Mouse (Mus musculus) intestine, embryonic 14.5 days (tissue): ENCODE data around the gene Sub1. TPM values are rescaled to one million over a fixed set of nuclear protein-coding genes. Genes with fewer than 3 reads are reported as not detected.

Source experiments
- ATAC-seq: fragments of 200-750 bp; cut with Nextera tagmentation; replicated peaks from 2 replicates; pipeline ENCODE4 v1.8.0; 2017; ENCODE audit warnings: low read depth, moderate number of reproducible peaks, moderate TSS enrichment, moderate library complexity; ENCODE audit not compliant: low FRiP score, low TSS enrichment
- DNase-seq: peaks from one replicate; pipeline ENCODE4 v3.0.0-alpha.2; 2018; ENCODE audit warnings: low spot score
- H3K27ac ChIP-seq: fragments of 300-500 bp; sonication (generic); 2 replicates; pipeline ENCODE4 v1.5.1; 2014; ENCODE audit warnings: low read depth, mild to moderate bottlenecking, control low read depth
- H3K27me3 ChIP-seq: fragments of 300-500 bp; sonication (generic); replicated peaks from 2 replicates; pipeline ENCODE4 v1.6.1; 2014; ENCODE audit warnings: low read length, control low read depth; ENCODE audit not compliant: control insufficient read depth, insufficient read depth
- H3K36me3 ChIP-seq: fragments of 300-500 bp; sonication (generic); 2 replicates; pipeline ENCODE4 v1.6.1; 2014; ENCODE audit warnings: low read length, control low read depth; ENCODE audit not compliant: control insufficient read depth, insufficient read depth
- H3K4me1 ChIP-seq: fragments of 300-500 bp; sonication (generic); replicated peaks from 2 replicates; pipeline ENCODE4 v1.6.1; 2014; ENCODE audit warnings: low read length, control low read depth, mixed read lengths; ENCODE audit not compliant: control insufficient read depth, insufficient read depth
- H3K4me2 ChIP-seq: fragments of 300-500 bp; sonication (generic); 2 replicates; pipeline ENCODE4 v1.6.1; 2014; ENCODE audit warnings: low read length
- H3K4me3 ChIP-seq: fragments of 300-500 bp; sonication (generic); 2 replicates; pipeline ENCODE4 v1.5.1; 2014; ENCODE audit warnings: low read depth, low read length, control low read depth, mixed read lengths
- H3K9ac ChIP-seq: fragments of 300-500 bp; sonication (generic); 2 replicates; pipeline ENCODE4 v1.6.1; 2014; ENCODE audit warnings: mild to moderate bottlenecking, low read length
- H3K9me3 ChIP-seq: fragments of 300-500 bp; sonication (generic); 2 replicates; pipeline ENCODE4 v1.6.1; 2016; ENCODE audit warnings: low read length, control low read depth; ENCODE audit not compliant: control insufficient read depth
- WGBS: fragments of 180-500 bp; shearing (Covaris S2); extraction: QIAGEN DNeasy Blood & Tissue Kit; methylation state at CpG from one replicate; pipeline ENCODE4 v1.1.7; 2014; 5-methylcytosine and 5-hydroxymethylcytosine counted together
- polyA plus RNA-seq: library from polyadenylated mRNA; unstranded; fragments of >200 nt; fragmentation: Nextera tagmentation; extraction: Ambion mirVana; gene quantifications from 2 replicates; pipeline ENCODE4 v1.2.1, GENCODE M21; 2014

The Sub1 gene
- polyA plus RNA-seq, 1 experiment from 2014 or later = 716 TPM

GRCm38 (mm10) chr15:11987892-11988291, 8.9 kb downstream of the Sub1 start:
- DNase-seq (peak; percentile 37), ATAC-seq (no peak)
- no peaks in the 10 kb centered on the region for H3K4me1 ChIP-seq
- no peak overlapping the region for H3K4me2 ChIP-seq
- H3K27ac ChIP-seq = no peak overlapping the region
- no peaks in the 10 kb centered on the region for H3K27me3 ChIP-seq
- no peak overlapping the region for H3K9ac ChIP-seq
- H3K4me3 ChIP-seq = no peak overlapping the region
- H3K36me3 ChIP-seq = peaks cover 100% of the 10 kb centered on the region
- H3K9me3 ChIP-seq = no peaks in the 10 kb centered on the region
- WGBS = 47% methylated on average over 2 of the region's 2 CpGs

DNA sequence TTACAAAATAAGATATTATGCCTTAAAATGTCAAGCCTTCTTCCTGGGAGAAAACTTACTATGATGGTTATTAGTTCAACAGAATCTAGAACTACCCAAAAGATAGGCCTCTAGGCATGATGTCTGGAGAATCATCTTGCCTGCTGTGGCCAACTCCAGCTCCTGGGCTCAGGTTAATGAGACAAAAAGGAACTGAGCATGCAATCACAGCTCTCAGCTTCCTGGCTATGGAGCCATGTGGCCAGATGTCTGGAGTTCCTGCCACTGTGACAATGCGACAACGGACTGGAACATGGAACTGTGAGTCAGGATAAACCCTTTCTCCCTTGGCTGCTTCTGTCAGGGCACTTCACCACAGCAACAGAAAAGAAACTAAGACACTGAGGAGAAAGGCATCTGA, 14.8 kb downstream of the Sub1 start:
- Histone ChIP-seq H3K36me3 (peaks cover 92% of the 10 kb centered on the region), H3K27me3 (no peaks in the 10 kb centered on the region), H3K4me2 (no peak overlapping the region), H3K27ac (no peak overlapping the region), H3K4me3 (no peak overlapping the region), H3K4me1 (no peaks in the 10 kb centered on the region), H3K9ac (no peak overlapping the region), H3K9me3 (no peaks in the 10 kb centered on the region)
- WGBS = 89% methylated on average over 2 of the region's 2 CpGs
- no peak for ATAC-seq
- DNase-seq = peak; percentile 23

DNA sequence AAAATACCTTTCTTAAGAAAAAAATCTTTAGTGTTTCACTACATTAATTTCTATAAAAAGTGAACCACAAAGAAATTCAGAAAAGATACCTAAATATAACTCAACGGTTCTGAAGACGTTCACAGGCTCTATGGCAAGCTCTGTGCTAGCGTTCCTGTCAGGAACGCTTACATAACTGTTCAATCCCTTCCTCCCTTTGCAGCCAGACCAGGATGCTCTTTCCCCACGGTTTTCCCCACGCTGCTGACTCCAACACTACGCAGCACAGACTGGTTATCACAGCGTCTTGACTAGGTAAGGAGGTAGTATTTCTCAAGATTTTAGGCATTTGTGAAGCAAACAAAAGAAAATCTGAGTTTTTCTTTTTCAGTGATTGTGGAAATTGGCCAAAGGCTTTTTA, 15.3 kb downstream of the Sub1 start:
- H3K4me2 ChIP-seq = no peak overlapping the region
- ATAC-seq = no peak
- 87% methylated on average over 8 of the region's 8 CpGs for WGBS
- H3K4me1 ChIP-seq = no peaks in the 10 kb centered on the region
- peak; percentile 4 for DNase-seq
- no peaks in the 10 kb centered on the region for H3K9me3 ChIP-seq
- peaks cover 88% of the 10 kb centered on the region for H3K36me3 ChIP-seq
- no peak overlapping the region for H3K4me3 ChIP-seq
- no peak overlapping the region for H3K27ac ChIP-seq
- H3K27me3 ChIP-seq = no peaks in the 10 kb centered on the region
- H3K9ac ChIP-seq = no peak overlapping the region

DNA sequence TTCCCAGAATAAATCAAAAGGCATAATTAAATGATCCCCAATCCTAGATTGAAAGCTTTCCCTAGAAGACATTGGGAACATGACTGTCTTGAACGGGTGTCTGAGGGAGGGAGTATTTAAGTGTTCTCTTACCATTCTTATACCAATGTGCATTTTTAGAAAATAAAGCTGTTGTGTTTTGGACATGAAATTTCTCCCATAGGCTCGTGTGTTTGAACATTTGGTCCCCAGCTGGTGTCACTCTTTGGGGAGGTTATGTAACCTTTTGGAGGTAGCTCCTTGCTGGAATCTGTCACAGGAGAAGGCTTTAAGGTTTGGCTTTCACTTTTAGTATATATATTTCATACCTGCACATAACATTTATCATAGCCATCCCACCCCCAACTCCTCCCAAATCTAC, 18.6 kb downstream of the Sub1 start:
- Histone ChIP-seq H3K9me3 (peaks cover 4% of the 10 kb centered on the region; the same call in 1 of the 2 replicates), H3K36me3 (peaks cover 54% of the 10 kb centered on the region), H3K4me3 (no peak overlapping the region), H3K27me3 (no peaks in the 10 kb centered on the region), H3K9ac (no peak overlapping the region), H3K4me2 (no peak overlapping the region), H3K4me1 (no peaks in the 10 kb centered on the region), H3K27ac (no peak overlapping the region)
- peak; percentile 29 for DNase-seq
- no peak for ATAC-seq
- WGBS = 79% methylated on average over 2 of the region's 2 CpGs

DNA sequence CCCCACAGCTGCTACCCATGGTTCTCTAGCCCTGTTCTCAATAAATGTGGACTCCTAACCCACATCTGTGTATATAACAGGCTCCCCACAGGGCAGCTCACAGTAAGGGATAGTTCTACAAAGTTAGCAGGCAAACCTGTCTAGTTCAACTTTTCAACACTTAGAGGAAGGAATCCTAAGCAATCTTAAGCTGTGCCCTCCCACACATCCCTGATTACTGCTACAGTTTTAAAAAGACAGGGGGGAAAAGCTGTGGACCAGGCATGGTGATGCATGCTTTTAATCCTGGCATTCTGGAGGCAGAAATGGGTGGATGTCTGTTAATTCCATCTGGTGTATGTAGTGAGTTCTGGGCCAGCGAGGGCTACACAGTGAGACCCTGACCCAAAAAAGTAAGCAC, 19.7 kb downstream of the Sub1 start:
- H3K9ac ChIP-seq = no peak overlapping the region
- H3K27ac ChIP-seq = no peak overlapping the region
- no peaks in the 10 kb centered on the region for H3K4me1 ChIP-seq
- ATAC-seq (no peak), DNase-seq (no peak)
- peaks cover 4% of the 10 kb centered on the region; the same call in 1 of the 2 replicates for H3K9me3 ChIP-seq
- 81% methylated on average over 1 of the region's 1 CpGs for whole genome bisulfite sequencing
- no peaks in the 10 kb centered on the region for H3K27me3 ChIP-seq
- no peak overlapping the region for H3K4me3 ChIP-seq
- H3K4me2 ChIP-seq = no peak overlapping the region
- peaks cover 43% of the 10 kb centered on the region for H3K36me3 ChIP-seq

DNA sequence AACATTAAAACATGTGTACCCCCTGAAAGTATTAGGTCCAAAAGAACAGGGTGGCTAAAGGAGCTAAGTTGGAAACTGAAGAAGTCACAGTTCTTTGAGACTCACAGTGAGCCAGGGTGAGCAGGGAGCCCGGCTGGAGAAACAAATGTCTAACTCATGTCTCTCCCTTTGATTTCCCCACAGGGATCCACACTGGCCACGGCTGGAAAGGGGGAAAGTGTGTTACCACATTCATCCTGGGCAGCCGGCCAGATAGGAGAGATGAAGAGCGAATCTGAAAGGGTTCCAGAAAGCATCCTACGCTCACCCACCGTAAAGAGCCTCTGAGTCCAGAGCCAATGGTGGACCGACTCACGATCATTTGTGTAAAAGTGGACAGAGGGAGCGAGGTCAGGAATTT, 20.9 kb downstream of the Sub1 start:
- Histone ChIP-seq H3K4me1 (no peaks in the 10 kb centered on the region), H3K4me2 (no peak overlapping the region), H3K4me3 (no peak overlapping the region), H3K36me3 (peaks cover 31% of the 10 kb centered on the region), H3K27ac (no peak overlapping the region), H3K27me3 (no peaks in the 10 kb centered on the region), H3K9me3 (peaks cover 4% of the 10 kb centered on the region; the same call in 1 of the 2 replicates), H3K9ac (no peak overlapping the region)
- WGBS = 81% methylated on average over 9 of the region's 9 CpGs
- no peak for ATAC-seq
- no peak for DNase-seq

DNA sequence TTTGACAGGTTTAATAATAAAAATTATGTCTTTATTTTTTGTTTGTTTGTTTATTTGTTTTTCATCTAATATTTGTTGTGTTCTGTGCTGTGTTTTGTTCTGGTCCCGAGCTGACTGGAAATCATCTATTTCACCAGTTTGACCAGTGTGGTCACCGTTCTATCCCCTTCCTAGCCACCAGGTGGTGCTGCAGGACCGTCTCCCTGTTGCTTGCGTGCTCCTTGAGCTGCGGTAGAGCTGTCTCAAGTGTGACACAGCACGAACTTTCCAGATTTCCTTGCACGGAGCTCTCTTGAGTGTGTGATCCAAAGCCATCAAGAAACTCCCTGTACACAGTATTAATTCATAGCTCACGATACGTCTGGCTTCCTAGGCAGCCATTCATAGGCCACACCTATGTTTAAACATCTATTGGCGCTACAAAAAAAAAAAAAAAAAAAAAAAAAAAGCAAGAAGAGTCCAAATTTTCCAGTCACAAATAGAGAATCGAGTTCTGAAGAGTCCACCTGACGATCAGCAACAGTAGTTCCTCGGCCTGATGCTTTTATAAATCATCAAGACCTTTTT, 24.8 kb downstream of the Sub1 start:
- Histone ChIP-seq H3K4me2 (no peak overlapping the region), H3K9ac (no peak overlapping the region), H3K36me3 (no peaks in the 10 kb centered on the region), H3K4me1 (no peaks in the 10 kb centered on the region), H3K27ac (no peak overlapping the region), H3K9me3 (peaks cover 4% of the 10 kb centered on the region; the same call in 1 of the 2 replicates), H3K27me3 (no peaks in the 10 kb centered on the region), H3K4me3 (no peak overlapping the region)
- ATAC-seq (peak; percentile 80), DNase-seq (peak; percentile 90)
- whole genome bisulfite sequencing = 21% methylated on average over 13 of the region's 13 CpGs

DNA sequence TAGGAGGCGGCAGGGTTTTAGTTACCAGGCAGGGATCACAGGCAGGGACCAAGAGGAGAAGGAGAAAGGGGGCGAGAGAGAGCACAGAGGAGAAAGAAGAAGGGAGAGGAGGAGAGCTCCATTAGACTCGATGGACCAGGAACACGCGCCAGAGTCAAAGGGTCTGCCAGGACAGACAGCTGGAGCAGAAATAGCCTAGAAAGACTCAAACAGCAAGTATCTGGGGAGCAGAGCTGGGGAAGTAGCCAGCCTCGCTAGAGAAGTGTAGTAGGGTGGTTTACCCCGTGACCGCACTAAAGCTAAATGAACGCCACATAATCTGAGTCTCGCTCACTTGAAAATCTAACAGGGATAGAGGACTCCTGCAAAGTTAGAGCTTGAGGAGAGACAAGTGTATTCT, 26.2 kb downstream of the Sub1 start:
- no peaks in the 10 kb centered on the region for H3K4me1 ChIP-seq
- no peaks in the 10 kb centered on the region for H3K27me3 ChIP-seq
- 77% methylated on average over 10 of the region's 10 CpGs for whole genome bisulfite sequencing
- no peaks in the 10 kb centered on the region for H3K36me3 ChIP-seq
- H3K27ac ChIP-seq = no peak overlapping the region
- H3K9me3 ChIP-seq = peaks cover 4% of the 10 kb centered on the region; the same call in 1 of the 2 replicates
- DNase-seq (no peak), ATAC-seq (no peak)
- H3K4me2 ChIP-seq = no peak overlapping the region
- no peak overlapping the region for H3K9ac ChIP-seq
- no peak overlapping the region for H3K4me3 ChIP-seq

DNA sequence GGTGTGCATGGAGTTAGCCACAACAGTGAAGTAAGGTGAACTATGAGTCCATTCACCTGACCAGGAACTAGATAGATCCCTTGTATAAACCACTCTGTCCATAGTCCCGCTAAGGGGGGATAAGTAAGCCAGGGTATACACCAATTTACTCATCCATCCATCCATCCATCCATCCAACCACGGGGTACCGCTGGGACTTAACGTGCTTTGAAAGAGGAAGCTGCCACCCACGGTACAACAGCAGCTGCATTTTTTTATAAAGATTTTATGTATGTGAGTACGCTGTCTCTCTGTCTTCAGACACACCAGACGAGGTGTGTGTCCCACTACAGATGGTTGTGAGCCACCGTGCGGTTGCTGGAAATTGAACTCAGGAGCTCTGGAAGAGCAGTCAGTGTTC, 27.9 kb downstream of the Sub1 start:
- H3K36me3 ChIP-seq = no peaks in the 10 kb centered on the region
- no peak overlapping the region for H3K4me2 ChIP-seq
- no peak for DNase-seq
- H3K9me3 ChIP-seq = peaks cover 3% of the 10 kb centered on the region; the same call in 1 of the 2 replicates
- H3K4me3 ChIP-seq = no peak overlapping the region
- H3K9ac ChIP-seq = no peak overlapping the region
- no peak for ATAC-seq
- H3K4me1 ChIP-seq = no peaks in the 10 kb centered on the region
- no peak overlapping the region for H3K27ac ChIP-seq
- 82% methylated on average over 9 of the region's 9 CpGs for WGBS
- H3K27me3 ChIP-seq = no peaks in the 10 kb centered on the region
